Mouse (Mus musculus) forelimb bud, embryonic 11.5 days (tissue): ENCODE data around the gene Epha2.

Source experiments
- DNase-seq: peaks from one replicate; pipeline ENCODE4 v3.0.0-alpha.2; 2012; ENCODE audit warnings: low read depth, low spot score

The Epha2 gene

DNA sequence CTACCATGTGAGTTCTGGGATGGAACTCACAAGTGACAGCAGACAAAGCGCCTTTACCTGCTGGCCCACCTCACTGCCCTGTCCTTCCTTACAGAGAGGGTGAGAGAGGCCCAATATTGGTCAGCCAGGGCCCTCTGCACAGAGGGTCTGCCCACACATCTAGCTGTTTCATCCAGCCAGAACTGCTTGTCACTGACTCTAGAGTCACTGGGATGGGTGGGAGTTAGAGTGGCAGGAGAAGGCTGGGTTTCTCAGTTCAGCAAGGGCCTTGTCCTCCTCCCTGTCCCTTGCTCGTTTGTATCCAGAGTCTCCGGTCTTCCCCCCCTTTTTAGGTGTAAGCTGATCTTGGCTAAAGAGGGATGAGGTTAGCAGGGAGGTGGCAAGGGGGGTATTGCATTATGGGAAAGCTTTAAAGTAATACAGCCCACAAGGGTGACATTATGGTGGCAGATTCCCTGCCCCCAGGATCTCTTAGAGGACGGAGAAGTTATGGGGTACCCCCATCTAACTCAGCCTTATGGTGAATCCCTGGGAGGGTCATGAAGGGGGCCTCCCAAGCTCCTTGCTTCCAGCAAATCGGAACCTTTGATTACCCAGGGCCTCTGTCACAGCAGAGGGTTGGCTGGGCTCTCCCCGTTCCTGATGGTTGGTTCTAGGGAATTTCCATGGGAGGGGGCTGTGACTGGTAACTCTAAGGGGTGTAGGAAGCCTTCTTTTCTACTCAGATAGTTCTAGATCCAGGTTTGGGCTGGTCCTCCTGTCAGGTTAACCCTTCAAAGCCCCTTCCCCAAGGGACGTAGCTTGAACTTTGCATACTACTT is 2.6 kb downstream of the Epha2 start:
- DNase-seq = no peak

DNA sequence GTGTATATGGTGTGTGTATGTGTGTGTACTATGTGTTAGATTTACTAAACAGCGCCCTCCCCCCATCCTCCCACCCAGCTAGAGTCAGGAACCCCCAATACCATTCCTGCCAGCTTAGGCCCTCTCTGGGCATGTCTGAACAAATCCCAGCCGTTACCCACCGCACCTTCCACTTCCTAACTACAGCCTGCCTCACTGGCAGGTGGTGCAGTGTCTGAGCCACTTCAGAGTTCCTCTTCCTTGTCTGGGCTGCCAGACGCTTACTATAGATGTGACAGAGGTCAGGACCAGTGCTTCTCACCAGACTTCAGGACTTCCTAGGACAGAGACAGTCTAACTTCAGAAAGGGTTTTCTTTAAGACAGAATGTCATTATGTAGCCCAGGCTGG is 3.2 kb downstream of the Epha2 start:
- DNase-seq = no peak

DNA sequence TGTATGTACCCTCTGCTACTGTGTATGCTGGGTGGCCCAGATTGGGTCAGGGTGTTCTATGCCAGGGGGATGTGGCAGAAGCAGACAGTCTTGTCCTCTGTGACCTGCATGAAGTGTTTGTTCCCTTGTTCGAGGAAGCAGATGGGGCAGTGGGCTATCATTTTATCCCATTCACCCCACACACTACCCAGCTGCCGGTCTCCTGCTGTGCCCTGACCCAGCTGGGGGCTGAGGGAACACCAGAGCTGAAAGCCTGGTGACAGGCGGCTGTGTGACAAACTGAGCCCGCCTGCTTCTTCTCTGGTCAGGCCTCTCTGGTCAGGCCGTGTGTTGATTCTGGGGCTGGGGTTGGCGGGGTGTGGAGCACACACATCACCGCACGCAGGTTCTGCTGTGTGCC is 5.0 kb downstream of the Epha2 start:
- DNase-seq = no peak

DNA sequence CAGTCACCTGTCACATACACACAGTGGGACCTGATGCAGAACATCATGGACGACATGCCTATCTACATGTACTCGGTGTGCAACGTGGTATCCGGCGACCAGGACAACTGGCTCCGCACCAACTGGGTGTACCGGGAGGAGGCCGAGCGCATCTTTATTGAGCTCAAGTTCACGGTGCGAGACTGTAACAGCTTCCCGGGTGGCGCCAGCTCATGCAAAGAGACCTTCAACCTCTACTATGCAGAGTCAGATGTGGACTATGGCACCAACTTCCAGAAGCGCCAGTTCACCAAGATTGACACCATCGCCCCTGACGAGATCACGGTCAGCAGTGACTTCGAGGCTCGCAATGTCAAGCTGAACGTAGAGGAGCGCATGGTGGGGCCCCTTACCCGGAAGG is 7.3 kb downstream of the Epha2 start:
- no peak for DNase-seq

- no peak for DNase-seq
Observed at GRCm38 (mm10) chr4:141308857-141309772, 8.1 kb downstream of the Epha2 start.

DNA sequence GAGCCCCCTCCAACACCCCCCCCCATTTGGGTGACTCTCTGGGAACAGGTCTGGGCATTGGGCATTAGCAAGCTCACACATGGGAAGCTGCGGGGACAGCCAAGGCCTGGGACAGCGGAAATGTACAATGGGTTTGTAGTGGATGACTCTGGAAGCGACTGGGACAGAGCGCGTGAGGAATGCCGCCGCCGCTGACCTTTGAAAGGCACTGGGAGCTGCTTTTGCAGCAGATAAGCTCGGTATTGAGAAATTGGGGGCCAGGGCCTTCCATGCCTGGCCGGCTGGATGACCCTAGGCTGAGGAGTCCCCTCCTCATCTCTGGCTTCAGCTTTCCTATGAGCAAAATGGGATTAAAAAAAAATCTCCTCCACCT is 8.7 kb downstream of the Epha2 start:
- no peak for DNase-seq

GRCm38 (mm10) chr4:141310191-141310606 is 9.2 kb downstream of the Epha2 start:
- DNase-seq = no peak

DNA sequence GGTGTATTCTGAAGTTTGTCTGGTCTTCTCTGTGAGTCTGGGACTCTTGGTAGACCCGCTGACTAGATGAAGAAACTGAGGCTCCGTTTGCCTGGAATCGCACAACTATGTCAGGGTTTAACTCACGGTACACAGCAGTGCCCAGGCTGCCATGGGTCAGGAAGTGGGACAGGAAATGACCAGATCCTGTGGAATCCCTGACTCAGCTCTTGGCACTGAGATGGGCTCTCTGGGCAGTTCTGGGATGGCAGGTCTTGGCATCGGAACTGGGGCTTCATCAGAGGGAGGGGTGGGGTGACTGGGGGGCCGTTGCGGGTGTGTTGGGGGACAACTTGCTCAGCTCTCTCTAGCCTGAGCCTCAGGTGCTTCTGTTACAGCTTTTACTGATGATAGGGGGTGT is 10.0 kb downstream of the Epha2 start:
- no peak for DNase-seq

GRCm38 (mm10) chr4:141311506-141311905 is 10.5 kb downstream of the Epha2 start:
- DNase-seq = no peak

- DNase-seq = no peak
Observed at GRCm38 (mm10) chr4:141311908-141312307, 10.9 kb downstream of the Epha2 start.

- no peak for DNase-seq
Observed at GRCm38 (mm10) chr4:141312513-141313131, 11.6 kb downstream of the Epha2 start.

GRCm38 (mm10) chr4:141313481-141313880 is 12.4 kb downstream of the Epha2 start:
- no peak for DNase-seq

GRCm38 (mm10) chr4:141313924-141314323 is 12.9 kb downstream of the Epha2 start:
- no peak for DNase-seq

DNA sequence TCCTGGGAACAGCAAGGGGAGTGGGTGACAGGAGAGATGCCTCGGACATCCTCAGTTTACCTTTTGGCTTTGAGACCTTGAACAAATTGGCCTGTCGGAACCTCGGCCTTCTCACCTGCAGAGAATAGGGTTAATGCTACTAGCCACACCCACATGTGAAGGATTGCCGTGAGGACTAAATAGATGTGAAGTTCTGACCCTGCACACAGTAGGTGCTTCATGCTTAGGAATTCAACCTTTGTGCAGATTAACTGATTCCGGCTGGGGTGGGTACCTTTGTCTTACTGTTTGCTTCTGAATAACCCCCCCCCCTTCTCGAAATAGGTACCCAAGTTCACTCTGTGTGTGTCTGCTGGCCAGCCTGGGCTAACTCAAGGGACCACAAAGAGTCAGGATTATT is 13.7 kb downstream of the Epha2 start:
- DNase-seq = no peak

- DNase-seq = no peak
Observed at GRCm38 (mm10) chr4:141316023-141316422, 15.0 kb downstream of the Epha2 start.

DNA sequence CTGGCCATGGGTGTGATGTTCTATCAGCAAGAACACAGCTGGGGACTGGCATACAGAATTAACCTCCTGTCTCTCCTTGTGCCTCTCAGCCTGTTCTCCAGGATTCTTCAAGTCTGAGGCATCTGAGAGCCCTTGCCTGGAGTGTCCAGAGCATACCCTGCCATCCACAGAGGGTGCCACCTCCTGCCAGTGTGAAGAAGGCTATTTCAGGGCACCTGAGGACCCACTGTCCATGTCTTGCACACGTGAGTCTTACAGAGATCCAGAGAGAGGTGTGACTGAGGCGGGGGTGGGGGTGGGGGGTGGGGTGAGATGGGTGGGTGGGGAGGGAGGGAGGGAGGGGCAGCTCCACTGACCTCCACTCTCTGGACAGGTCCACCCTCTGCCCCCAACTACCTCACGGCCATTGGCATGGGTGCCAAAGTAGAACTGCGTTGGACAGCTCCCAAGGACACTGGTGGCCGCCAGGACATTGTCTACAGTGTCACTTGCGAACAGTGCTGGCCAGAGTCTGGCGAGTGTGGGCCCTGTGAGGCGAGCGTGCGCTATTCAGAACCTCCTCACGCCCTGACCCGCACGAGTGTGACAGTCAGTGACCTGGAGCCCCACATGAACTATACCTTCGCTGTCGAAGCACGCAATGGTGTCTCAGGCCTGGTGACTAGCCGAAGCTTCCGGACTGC is 15.6 kb downstream of the Epha2 start:
- no peak for DNase-seq

DNA sequence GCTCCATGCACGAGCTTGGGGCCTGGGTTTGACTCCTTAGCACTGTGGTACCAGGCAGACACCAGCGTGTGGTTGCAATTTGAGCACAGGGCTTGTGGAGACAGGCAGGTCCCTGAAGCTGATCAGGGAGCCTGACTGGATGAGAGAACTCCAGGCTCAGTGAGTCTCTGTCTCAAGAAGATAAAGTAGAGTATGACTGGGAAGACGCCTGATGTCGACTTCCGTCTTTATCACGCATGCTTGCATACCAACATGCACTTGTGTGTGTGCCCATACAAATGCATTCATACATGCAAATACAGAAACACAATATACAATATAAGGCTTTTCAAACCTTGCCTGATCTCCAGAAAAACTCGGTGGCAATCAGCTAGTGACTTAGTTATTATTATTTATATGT is 16.9 kb downstream of the Epha2 start:
- no peak for DNase-seq

DNA sequence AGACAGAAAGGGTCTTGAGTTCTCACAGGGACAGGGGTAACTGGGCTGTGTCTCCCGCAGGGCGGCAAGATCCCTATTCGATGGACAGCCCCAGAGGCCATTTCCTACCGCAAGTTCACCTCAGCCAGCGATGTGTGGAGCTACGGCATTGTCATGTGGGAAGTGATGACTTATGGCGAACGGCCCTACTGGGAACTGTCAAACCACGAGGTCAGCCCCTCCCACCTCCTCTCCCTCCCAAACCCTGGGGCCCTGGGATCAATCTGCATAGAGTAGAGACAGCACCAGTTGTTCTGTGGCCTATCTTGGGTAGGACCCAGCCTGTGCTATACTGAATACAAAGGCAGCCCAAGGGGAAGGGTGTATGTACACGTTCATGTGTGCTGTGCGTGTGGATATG is 21.5 kb downstream of the Epha2 start:
- no peak for DNase-seq

- no peak for DNase-seq
Observed at GRCm38 (mm10) chr4:141324771-141325191, 23.7 kb downstream of the Epha2 start.

GRCm38 (mm10) chr4:141325636-141326035 is 24.6 kb downstream of the Epha2 start:
- peak; percentile 51 for DNase-seq

- DNase-seq = peak; percentile 43
Observed at GRCm38 (mm10) chr4:141327075-141327474, 26.0 kb downstream of the Epha2 start.

DNA sequence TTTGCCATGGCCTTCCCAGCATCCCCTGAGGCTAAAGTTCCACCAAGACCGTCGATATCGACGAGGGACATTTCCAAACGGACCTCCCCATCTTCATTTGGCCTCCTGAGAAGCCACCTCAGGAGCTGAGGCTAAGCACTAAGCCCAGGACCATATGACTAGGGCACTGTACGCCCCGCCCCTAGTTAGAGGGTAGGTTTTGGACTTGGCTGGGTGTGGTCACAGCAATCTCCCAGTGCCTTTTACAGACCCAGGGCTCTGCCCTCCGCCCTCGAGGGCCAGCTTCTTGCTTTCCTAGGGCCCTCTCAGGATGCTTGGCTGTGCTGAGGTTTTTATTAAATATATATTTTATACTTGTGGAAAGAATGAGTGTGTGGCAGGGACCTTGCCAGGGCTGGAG is 27.7 kb downstream of the Epha2 start:
- DNase-seq = no peak
